Mouse (Mus musculus) myocyte (in vitro differentiated cells): ENCODE measurements around the gene G3bp1. TPM values are rescaled to one million over a fixed set of nuclear protein-coding genes. Genes with fewer than 3 reads are reported as not detected.

Experiments used
- H3K27me3 ChIP-seq: one replicate; pipeline ENCODE4 v1.6.1; 2011; ENCODE audit not compliant: control insufficient read depth, insufficient read depth, insufficient read length
- H3K36me3 ChIP-seq: one replicate; pipeline ENCODE4 v1.6.1; 2011; ENCODE audit not compliant: control insufficient read depth, insufficient read depth
- H3K4me2 ChIP-seq: one replicate; pipeline ENCODE4 v1.6.1; 2011; ENCODE audit warnings: low read depth, control low read depth
- H3K4me3 ChIP-seq: one replicate; pipeline ENCODE4 v1.5.1; 2011; ENCODE audit warnings: mild to moderate bottlenecking, control low read depth, moderate library complexity
- H3K79me2 ChIP-seq: one replicate; pipeline ENCODE4 v1.6.1; 2011; ENCODE audit not compliant: control insufficient read depth, insufficient read depth
- H3ac ChIP-seq: one replicate; pipeline ENCODE4 v1.6.1; 2011; ENCODE audit not compliant: control insufficient read depth, insufficient read length
- CEBPB ChIP-seq: IDR thresholded peaks from 2 replicates; pipeline ENCODE4 v1.6.1; 2011; ENCODE audit warnings: mild to moderate bottlenecking, moderate library complexity; ENCODE audit not compliant: poor library complexity, insufficient read depth, severe bottlenecking
- E2F4 ChIP-seq: IDR thresholded peaks from one replicate; pipeline ENCODE4 v1.6.1; 2011; ENCODE audit warnings: mild to moderate bottlenecking, control low read depth, moderate library complexity; ENCODE audit not compliant: insufficient read depth
- MAX ChIP-seq: IDR thresholded peaks from one replicate; pipeline ENCODE4 v1.6.1; 2011; ENCODE audit warnings: low read depth, mild to moderate bottlenecking, control low read depth
- MYOD1 ChIP-seq, 3 experiments: IDR thresholded peaks; one replicate each; pipeline ENCODE4 v1.6.1; 2011; ENCODE audit warnings: control low read depth in 2 of 3, low read depth in 2 of 3, mild to moderate bottlenecking in 2 of 3, moderate library complexity in 1 of 3; ENCODE audit not compliant: insufficient read length in 2 of 3, control insufficient read depth in 1 of 3
- MYOG ChIP-seq, 3 experiments: IDR thresholded peaks; one replicate each; pipeline ENCODE4 v1.6.1; 2011; ENCODE audit warnings: control low read depth in 2 of 3, low read depth in 2 of 3, mild to moderate bottlenecking in 2 of 3; ENCODE audit not compliant: insufficient read length in 2 of 3, control insufficient read depth in 1 of 3, insufficient read depth in 1 of 3
- POLR2A ChIP-seq: IDR thresholded peaks from one replicate; pipeline ENCODE4 v1.6.1; 2011; ENCODE audit warnings: low read depth, mild to moderate bottlenecking, control low read depth, moderate library complexity; ENCODE audit not compliant: insufficient read length
- POLR2AphosphoS2 ChIP-seq: IDR thresholded peaks from one replicate; pipeline ENCODE4 v1.6.1; 2011; ENCODE audit warnings: low read depth, control low read depth; ENCODE audit not compliant: insufficient read length
- REST ChIP-seq: IDR thresholded peaks from one replicate; pipeline ENCODE4 v1.6.1; 2011; ENCODE audit warnings: mild to moderate bottlenecking, control low read depth, moderate library complexity; ENCODE audit not compliant: insufficient read depth, insufficient read length
- SRF ChIP-seq: IDR thresholded peaks from one replicate; pipeline ENCODE4 v1.6.1; 2011; ENCODE audit warnings: low read depth; ENCODE audit not compliant: control insufficient read depth, insufficient read length
- TCF12 ChIP-seq: IDR thresholded peaks from one replicate; pipeline ENCODE4 v1.6.1; 2011; ENCODE audit warnings: mild to moderate bottlenecking, control low read depth; ENCODE audit not compliant: poor library complexity, insufficient read depth, severe bottlenecking
- TCF3 ChIP-seq: IDR thresholded peaks from one replicate; pipeline ENCODE4 v1.6.1; 2011; ENCODE audit warnings: low read depth, control low read depth; ENCODE audit not compliant: insufficient read length
- USF1 ChIP-seq: IDR thresholded peaks from one replicate; pipeline ENCODE4 v1.6.1; 2011; ENCODE audit warnings: low read depth, mild to moderate bottlenecking, control low read depth, moderate library complexity
- polyA plus RNA-seq: library from polyadenylated mRNA; unstranded; fragments of >200 nt; fragmentation: generic; extraction: Trizol; gene quantifications from one replicate; pipeline ENCODE4 v1.2.1, GENCODE M21; 2012; ENCODE audit warnings: missing spikeins

G3bp1 gene
- polyA plus RNA-seq, 1 experiment = 52.2 TPM

- TF ChIP-seq MAX = no peak
- TF ChIP-seq E2F4 = no peak
- 0 out of 2 replicates have a peak, but pooled peaks have one; percentile 6 for TF ChIP-seq CEBPB
- TF ChIP-seq POLR2AphosphoS2 = peak; percentile 53
- Histone ChIP-seq H3K27me3 (no peaks in the 10 kb centered on the region), H3K4me2 (no peak overlapping the region), H3K36me3 (peaks cover 27% of the 10 kb centered on the region), H3ac (no peak overlapping the region), H3K79me2 (no peaks in the 10 kb centered on the region), H3K4me3 (no peak overlapping the region)
Observed at GRCm38 (mm10) chr11:55502886-55503285, 33.4 kb downstream of the G3bp1 start.

DNA sequence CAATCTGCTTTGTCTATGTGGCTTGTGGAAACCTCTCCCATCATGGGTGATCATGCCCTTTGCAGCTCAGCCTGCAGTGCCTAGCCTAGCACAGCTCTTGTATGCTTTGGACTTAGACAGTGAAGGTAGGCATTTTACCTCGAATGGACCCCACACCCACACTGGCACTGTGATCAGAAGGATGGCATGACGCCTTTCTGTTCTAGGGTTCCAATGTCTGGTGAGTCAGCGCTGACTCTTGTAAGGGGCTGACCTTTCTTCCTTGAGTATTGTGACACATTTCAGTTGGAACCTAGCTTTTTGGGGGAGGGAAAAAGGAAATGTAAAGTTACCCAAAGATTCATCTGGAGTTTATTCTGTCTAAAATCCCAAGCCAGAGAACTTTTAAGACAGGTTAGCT is 36.0 kb downstream of the G3bp1 start:
- H3K4me2 ChIP-seq = peak overlapping the region; percentile 43
- no peaks in the 10 kb centered on the region for H3K79me2 ChIP-seq
- peaks cover 7% of the 10 kb centered on the region for H3K36me3 ChIP-seq
- H3ac ChIP-seq = no peak overlapping the region
- no peak for TF ChIP-seq SRF
- TF ChIP-seq POLR2AphosphoS2 = peak; percentile 83
- no peak for TF ChIP-seq E2F4
- TF ChIP-seq USF1 = no peak
- peak; percentile 29 for TF ChIP-seq POLR2A
- TF ChIP-seq CEBPB = peak; percentile 77
- TF ChIP-seq REST = no peak
- no peak for TF ChIP-seq MAX
- no peak overlapping the region for H3K4me3 ChIP-seq
- no peaks in the 10 kb centered on the region for H3K27me3 ChIP-seq

DNA sequence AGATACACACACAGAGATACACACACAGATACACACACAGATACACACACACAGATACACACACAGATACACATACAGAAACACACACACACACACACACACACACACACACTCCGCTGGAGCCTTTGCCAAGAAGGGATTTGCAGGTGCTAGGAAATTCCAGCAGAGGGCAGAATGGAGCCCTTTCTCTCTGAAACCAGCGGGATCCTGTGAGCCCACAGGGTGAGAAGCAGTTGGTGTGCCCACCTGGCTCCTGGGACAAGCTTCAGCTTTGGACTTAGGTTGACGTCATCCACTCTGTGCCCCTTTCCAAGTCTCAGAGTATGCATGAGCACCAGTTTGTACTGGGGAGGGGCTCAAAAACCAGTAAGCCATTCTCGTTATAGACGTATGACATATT is 41.9 kb downstream of the G3bp1 start:
- Histone ChIP-seq H3K4me3 (no peak overlapping the region), H3K4me2 (no peak overlapping the region), H3K36me3 (peaks cover 5% of the 10 kb centered on the region), H3K79me2 (no peaks in the 10 kb centered on the region), H3K27me3 (no peaks in the 10 kb centered on the region), H3ac (no peak overlapping the region)
- no peak for TF ChIP-seq MYOG (IDR thresholded peaks at IDR 0.05; ENCODE audit: control insufficient read depth in 1 of 3, insufficient read depth in 1 of 3, insufficient read length in 2 of 3, low read depth in 2 of 3)

- Histone ChIP-seq H3K27me3 (no peaks in the 10 kb centered on the region), H3K36me3 (no peaks in the 10 kb centered on the region), H3K4me3 (no peak overlapping the region), H3K79me2 (no peaks in the 10 kb centered on the region), H3ac (no peak overlapping the region), H3K4me2 (no peak overlapping the region)
- TF ChIP-seq REST (no peak), MYOG (IDR thresholded peaks at IDR 0.05; ENCODE audit: control insufficient read depth in 1 of 3, insufficient read depth in 1 of 3, insufficient read length in 2 of 3, low read depth in 2 of 3) (no peak)
Observed at GRCm38 (mm10) chr11:55517666-55518065, 48.2 kb downstream of the G3bp1 start.

DNA sequence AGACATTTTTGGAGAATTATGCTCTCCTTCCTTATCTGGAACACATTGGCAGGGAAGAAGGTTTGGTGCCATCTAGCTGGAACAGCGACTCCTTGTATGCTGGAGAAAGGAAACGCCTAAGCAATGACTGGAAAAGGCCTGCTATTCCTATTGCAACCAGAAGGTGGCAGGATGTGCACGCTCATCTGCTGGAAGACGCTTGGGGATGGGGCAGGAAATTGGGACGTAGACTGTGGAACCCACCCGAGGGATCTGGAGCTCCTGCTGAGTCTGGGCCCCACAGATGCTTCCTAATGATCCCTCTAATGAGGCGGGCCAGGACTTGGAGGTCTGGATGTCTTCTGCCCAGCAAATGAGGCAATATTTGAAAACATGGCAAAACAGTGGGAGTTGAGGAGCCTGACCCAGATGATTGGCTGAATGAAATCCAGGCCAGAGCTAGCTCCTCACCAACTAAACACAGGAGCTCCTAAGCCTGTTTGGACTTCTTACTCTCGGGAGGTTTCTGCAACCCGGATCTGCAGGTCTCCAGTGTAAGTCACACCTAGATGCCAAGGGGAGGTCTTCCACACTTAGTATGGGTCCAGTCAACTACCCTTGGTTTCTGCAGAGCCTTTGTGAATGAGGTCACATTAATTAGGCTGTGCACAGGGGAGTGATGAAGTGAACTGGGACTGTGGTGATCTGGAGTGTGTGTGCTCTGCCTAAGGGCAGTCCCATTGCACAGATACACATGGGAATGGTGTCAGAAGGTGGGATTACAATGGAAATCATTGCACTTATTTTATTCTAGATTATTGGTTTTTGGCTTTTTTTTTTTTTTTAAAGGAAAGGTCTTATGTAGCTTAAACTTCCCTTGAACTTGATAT is 49.6 kb downstream of the G3bp1 start:
- TF ChIP-seq CEBPB = no peak
- no peak for TF ChIP-seq TCF12
- no peak for TF ChIP-seq MYOD1 (IDR thresholded peaks at IDR 0.05; ENCODE audit: control insufficient read depth in 1 of 3, insufficient read length in 2 of 3, low read depth in 2 of 3)
- TF ChIP-seq POLR2AphosphoS2 = no peak
- no peak for TF ChIP-seq POLR2A
- TF ChIP-seq MAX = no peak
- no peak for TF ChIP-seq REST
- TF ChIP-seq SRF = no peak
- no peak for TF ChIP-seq MYOG (IDR thresholded peaks at IDR 0.05; ENCODE audit: control insufficient read depth in 1 of 3, insufficient read depth in 1 of 3, insufficient read length in 2 of 3, low read depth in 2 of 3)
- TF ChIP-seq USF1 = no peak
- TF ChIP-seq E2F4 = no peak
- no peak for TF ChIP-seq TCF3
- Histone ChIP-seq H3K4me2 (no peak overlapping the region), H3K79me2 (no peaks in the 10 kb centered on the region), H3K27me3 (no peaks in the 10 kb centered on the region), H3ac (no peak overlapping the region), H3K4me3 (no peak overlapping the region), H3K36me3 (no peaks in the 10 kb centered on the region)
